Mouse (Mus musculus): ENCODE results near the gene Ube2g2. TPM values are rescaled to one million over a fixed set of nuclear protein-coding genes. Genes with fewer than 3 reads are reported as not detected.

Gene Ube2g2
- polyA plus RNA-seq (2012; rRNA removed) = 46.0 and 47.8 TPM in 2 replicates

DNA sequence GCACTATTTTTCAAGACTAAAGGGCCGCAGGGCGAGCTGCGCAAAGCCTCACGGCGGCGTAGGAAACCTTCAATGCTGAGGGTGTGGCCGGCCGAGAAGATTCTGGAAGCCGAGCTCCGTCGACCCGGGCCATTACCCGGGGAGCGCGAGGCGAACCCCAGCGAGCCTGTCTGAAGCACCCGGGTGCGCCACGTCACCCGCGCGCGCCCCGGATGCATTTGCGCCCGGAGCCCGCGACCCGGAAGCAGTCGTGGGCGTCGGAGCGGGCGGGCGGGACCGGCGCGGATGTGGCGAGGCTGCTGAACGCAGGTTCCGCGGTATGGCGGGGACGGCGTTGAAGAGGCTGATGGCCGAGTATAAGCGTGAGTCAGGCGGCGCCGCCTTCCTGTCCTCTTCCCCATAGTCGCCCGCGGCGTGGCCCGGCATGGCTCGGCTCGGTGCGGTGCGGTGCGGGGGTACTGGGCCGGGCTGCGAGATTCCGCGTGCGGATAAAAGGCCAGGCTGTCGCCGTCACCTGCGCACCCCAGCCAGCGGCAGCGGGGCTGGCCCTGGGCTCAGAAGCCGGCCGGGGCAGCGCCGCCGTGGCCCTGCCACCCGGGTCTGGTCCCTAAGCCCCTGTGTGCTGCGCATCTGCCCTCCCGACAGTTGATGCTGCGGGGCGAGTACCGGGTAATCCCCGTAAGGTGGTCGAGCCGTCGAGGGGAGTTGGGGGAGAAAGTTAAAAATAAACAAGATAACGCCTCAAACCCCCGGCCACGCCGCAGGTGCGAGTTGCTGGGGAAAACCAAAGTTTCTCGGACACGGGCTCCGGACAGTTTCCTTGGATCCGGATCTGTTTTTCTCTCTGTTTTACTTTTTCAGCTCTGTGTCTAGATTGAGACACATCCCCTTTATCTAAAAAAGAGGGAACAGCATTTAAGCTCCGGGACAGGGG lies at the start of gene Ube2g2:
TSS of gene Ube2g2 (plus strand) at position 221 of the 934 bp plus-strand sequence.
- no peak for DNase-seq (ENCODE audit: low read depth)

DNA sequence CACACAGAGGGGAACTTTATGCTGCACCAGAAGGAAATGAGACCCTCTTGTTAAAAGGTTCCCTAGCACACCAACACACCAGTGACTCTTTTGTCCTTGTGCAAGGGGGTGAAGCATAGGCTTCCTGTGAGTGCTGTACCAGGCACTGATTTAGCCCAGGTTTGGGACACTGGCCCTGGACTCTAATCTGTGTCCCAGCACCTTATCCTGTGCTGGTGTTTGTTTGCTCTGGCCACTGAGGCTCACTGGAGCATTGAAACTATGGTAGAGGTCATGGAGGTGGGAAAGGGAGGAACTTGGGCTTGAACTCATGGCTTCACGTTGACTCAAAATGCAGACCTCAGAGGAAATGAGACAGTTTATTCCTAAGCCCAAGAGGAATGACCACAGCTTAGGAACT lies 48.9 kb upstream of the Ube2g2 start:
- DNase-seq (ENCODE audit: low read depth) = no peak

DNA sequence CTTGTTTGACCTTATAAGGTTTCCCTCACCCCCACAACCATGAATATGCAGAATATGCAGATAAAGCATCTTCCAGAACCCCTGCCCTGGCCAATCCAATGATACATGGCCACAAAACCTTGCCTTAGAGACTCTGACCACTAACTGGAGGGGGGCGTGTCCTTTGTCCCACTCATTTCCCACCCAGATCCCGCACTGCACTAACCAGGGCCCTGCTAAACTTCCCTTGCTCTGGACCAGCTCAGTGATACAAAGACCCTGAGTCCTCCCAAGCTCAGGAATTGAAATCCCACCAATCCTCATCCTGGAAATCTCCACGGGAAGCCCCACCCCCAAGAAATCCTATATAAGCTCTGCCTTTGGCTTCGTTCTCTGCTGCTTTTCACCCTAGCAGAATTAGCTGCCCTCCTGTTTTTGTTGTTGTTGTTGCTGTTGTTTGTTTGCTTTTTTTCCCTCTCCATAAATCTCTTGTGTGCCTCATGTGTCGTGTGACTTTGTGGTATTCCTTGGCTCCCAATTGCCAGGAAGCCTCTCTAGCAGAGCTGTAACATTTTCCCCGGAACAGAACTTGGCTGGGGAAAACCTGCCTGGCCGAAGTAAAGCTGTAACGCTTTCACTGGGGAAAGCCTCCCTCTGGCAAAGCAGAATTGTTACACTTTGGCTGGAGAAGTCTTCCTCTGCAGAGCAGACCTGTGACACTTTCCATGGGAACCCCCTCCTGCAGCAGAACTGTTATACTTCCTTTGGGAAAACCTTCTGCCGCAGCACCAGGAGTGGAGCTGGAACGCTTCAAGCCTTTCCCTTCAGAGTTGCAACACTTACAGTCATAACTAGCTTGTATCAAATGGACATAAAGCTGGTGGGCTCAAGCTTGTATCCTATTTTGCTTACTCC lies 41.8 kb upstream of the Ube2g2 start:
- no peak for DNase-seq (ENCODE audit: low read depth)

DNA sequence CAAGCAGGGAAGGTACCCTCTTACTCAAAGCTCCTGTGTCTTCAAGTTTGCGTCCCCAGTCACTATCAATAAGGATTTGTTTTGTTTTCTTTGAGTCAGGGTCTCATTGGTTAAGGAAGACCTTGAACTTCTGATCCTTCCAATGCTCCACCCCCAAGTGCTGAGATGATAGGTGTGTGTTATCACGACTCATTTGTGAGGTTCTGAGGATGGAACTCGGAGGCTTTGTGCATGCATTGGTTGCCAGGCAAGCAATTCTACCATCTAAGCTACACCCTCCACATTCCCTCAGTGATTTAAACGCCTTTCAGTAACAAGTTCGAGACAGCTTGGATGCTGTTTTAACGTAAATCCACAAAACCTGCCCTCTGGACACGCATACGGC lies 41.1 kb upstream of the Ube2g2 start:
- no peak for DNase-seq (ENCODE audit: low read depth)

DNA sequence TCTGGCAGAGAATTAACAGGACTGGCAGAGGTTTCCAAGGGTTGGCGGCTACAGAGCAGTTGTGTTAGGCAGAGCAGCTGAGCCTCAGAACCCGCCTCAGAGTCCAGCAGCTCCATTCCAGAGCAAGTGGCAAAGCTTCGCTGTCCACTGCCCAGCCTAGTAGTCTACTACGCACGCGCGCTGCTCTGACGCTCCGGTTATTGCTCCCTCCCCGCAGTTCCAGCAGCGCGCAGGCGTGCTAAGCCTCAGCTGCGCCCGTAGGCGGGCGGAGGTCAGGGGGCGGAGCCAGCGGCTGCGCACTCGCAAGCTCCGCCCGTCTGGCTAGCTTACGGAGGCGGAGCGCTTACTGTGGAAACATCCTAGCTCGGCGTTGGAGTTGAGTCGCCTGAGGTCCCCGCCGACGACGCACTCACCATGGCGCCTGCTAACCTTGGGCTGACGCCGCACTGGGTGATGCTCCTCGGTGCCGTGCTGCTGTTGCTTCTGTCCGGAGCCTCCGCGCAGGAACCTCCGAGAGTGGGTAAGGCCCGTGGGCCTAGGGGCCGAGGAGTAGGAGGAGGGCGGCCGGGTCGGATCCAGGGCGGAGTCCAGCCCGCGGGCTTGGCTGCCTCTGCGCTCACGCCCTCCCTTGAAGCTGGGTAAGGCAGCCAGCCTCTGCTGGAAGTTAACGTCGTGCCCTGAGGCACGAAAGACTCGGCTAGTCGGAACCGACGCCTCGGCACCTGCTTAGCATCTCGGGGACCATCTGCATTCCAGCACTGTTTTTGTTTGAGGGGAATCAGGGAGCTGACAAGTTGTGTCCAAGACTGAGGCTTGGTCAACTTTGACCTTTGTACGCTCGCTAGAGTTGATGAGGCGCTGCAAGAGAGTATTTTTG lies 40.4 kb upstream of the Ube2g2 start, which contains the start of gene Pttg1ip:
TSS of gene Pttg1ip (plus strand) at position 313 of the 877 bp plus-strand sequence.
- no peak for DNase-seq (ENCODE audit: low read depth)

DNA sequence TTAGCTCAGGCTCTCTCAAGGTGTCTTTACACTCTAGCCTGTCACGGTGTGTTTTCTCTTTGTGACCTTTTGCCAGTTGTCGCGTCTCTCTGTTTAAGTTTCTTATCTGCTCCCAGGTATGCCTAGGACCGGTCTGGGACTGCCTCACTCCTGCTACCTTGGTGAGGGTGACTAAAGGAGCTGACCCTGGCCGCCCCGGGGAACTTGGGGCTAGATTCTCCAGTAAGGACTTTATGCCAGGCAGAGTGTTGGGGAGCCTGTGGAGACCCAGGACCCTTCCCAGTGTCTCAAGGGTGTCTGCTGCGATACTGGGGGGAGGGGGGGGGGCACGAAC lies 39.8 kb upstream of the Ube2g2 start:
- DNase-seq (ENCODE audit: low read depth) = no peak

DNA sequence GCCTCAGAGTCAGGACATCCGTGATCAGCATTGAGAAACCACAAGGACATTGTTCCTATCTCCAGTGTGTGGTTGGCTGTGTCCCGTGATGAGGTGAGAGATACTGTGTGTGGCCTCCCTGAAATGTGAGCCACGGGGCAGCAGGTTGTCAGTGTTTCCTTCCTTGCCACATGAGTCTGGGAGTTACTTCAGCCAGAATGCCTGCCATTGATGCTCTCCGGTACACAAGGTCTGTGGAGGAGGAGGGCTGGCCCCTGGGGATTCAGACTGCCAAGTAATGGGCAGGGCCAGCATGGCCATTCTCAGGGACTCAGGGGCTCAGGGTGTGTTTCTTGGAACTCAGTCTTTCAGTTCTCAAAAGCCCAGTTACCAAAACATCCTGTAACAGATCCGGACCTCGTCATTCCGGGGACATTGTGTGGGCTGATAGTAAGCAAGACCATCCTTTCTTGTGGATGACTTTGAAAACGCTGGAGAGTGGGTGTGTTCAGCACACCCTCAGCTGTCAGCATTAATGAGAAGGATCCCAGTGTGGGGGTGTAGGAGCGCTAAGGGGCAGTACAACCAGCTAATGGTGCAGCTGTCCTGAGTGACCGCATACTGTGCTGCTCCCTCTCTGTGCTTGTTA lies 38.2 kb upstream of the Ube2g2 start:
- DNase-seq (ENCODE audit: low read depth) = no peak

DNA sequence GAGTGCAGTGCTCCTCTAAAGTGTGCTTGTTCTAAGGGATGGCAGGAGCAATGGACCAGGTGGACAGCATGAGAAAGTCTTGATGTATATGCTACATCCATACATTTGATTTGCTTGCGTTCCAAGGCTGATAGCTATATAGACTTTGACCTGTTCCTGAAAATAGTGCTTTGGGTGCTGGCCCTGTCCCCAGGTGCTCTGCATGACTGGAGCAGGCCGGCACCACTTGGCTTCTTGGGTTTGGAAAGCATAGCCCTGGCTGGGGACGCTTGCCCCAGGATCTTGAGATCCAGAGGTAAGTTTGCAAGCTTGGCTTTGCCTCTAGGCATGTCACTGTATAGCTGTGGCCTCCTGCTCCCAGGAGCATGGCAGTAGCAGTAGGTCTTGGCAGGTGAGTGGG lies 35.4 kb upstream of the Ube2g2 start:
- DNase-seq (ENCODE audit: low read depth) = no peak

DNA sequence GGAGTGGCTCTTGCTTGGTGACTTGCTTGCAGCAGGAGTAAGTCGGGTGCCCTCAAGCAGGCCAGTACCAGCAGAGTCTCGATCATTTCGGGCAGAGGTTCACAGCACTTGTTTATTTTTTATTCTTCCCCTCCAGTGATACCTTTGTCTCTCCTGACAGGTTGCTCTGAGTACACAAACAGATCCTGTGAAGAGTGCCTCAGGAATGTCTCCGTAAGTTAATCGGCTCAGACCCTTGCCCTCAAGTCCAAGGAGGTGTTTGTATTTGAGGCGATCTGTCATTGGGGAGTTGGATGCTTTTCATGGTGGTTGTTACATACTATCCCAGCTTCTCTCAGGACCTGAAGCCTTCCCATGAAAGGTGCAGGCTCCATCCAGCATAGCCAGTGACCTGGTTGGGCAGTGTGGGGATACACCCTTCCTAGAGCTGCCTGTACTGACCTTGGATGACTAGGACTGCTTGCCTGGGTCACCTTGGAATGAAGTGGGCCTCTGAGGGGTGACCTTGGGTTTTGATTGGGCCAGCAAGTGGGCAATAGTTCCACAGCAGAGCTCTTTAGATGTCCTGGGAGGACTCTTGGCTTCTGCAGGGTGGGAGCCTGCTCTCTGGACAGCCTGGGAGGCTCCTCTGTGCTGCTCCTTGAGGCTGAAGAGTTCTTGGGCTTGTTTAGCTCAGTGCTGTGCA lies 34.8 kb upstream of the Ube2g2 start:
- DNase-seq (ENCODE audit: low read depth) = no peak

DNA sequence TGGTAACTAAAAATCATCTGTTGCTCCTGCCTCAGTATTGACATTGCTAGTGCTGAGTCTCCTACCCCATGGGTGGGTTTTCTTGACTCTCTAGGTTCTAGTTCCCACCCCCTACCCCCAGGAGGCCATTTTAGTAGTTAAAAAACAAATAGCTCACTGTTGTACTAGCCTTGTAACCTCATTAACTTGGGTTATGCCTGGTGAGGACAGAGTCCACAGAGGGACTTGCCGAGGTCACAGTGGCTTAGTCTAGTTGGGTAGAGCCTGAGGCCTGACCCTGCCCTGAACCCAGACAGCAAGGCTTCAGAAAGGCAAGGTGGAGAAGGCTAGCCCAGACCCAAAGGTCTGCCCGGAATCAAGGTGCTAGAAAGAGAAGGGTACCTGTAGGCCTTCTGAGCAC lies 34.0 kb upstream of the Ube2g2 start:
- DNase-seq (ENCODE audit: low read depth) = no peak

DNA sequence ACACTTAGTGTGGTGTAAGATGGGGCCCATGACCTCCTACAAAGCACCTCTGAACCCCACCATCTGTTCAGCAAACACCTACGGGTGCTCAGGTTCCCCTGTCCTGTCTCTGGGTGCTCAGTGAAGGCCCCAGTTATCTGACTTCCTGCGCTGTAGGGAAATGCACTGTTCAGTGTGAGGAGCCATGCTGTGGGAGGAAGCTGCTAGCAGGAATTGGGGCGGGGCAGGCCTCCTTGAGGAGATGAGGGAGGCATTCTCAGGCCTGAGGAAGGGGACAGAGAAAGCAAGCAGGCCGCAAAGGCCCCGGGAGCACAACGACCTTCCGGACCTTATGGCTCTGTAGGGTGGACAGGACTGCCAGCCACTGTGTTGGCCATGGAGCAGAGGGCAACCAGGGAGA lies 33.0 kb upstream of the Ube2g2 start:
- no peak for DNase-seq (ENCODE audit: low read depth)

DNA sequence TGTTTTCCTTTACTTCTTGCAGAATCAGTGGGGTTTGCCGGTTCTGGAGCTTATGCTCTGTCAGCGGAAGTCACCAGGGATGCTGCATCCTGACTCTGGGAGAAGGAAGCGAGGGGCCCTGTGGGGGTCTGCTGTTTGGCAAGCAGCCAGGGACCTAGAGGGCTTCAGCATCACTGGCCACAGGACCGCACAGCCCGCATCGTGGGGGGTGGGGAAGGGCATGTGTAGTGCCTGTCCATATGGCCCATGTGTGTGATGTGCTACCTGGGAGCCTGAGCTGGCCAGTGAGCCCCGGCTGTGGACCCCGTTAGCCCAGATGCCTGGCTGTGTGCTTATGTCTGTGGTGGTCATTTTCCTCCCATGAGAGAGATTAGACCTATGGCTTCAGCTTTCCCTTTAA lies 32.3 kb upstream of the Ube2g2 start:
- no peak for DNase-seq (ENCODE audit: low read depth)

DNA sequence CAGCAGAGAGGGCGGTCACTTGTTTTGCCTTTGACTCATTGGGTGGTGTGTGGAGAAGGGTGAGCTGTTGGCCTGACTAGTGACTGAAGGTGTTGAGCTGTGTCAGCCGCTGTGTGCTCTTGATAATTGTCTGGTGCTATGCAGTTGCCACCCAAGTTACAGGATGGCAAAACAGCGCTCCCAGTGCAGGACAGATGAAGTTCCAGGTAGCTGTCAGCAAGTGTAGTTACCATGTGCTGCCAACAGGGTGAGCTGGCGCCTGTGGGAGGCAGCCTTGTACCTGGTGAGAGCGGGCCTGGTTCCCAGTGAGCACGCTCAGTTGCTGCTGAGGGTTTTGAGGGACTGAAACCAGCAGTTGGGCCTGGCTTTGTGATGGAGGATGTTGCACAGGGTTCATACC lies 31.3 kb upstream of the Ube2g2 start:
- no peak for DNase-seq (ENCODE audit: low read depth)

DNA sequence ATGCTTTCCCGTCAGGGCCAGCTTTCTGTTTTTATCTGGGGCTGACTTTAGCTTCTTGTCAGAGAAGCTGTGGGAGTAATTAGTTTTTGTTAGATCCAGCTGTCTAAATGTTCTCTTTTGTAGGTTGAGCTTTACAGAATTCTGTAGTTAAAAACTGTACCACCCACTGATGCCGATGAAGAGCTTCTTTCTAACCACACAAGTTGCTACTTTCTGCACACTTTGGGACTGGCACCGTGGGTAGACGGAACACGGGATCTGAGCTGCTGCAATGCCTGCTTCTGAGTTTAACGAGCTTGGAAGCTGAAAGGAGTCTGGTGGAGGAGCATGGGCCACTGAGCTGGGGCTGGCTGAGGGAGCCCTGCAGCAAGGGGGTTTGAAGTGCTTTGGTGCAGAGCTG lies 30.5 kb upstream of the Ube2g2 start:
- DNase-seq (ENCODE audit: low read depth) = no peak

DNA sequence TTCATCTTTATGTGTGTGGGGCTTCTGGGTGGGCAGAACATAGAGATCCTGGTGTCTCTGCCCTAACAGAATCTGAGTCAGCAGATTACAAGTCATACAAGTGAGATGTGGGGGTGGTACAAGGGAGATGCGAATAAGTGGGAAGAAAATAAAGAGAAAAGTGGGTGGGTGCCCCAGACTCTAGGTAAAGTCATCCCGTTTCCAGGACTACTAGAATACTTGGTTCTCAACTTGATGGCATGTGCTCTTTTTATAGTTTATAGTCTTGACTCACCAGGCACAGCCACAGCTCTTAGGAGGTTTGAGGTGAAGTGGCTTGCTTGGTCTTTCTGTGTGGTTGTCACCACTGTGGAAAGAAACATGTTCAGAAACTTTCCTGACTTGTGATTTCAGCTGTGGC lies 26.0 kb upstream of the Ube2g2 start:
- DNase-seq (ENCODE audit: low read depth) = no peak

DNA sequence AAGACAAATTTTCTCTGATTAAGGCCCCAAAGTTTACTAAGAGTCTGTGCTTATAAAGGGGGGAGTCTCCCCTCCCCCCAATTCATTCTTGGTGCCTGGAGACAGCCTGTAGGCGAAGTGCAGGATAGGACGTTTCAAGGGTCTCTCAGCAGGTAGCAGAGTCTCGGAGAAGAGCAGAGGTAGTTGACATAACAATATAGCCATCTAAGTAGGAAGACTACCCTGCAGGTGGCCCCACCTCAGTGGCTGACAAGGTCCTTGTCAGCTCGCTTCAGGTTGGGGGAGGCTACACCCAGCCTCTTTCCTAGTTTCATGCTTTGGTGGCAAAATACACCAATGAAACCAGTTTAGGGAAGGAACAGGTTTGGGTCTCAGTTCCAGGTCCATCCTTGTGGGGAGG lies 19.1 kb upstream of the Ube2g2 start:
- no peak for DNase-seq (ENCODE audit: low read depth)

DNA sequence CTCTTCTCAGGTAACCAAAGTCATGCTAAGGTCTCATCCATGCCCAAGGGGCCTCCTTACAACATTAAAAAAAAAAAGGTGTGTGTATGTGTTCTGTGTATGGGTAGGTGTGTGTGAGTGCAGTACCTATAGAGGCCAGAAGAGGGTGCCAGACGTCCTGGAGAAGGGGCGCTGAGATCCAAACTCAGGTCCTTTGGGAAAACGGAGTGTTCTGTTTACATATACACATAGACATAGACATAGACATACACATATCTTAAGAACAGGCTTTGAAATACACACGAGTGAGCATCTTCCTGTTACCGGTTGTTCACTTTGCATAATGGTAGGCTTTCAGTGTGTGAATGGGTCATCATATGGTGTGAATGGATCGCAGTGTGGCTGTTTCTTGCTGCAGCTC lies 18.0 kb upstream of the Ube2g2 start:
- DNase-seq (ENCODE audit: low read depth) = no peak

DNA sequence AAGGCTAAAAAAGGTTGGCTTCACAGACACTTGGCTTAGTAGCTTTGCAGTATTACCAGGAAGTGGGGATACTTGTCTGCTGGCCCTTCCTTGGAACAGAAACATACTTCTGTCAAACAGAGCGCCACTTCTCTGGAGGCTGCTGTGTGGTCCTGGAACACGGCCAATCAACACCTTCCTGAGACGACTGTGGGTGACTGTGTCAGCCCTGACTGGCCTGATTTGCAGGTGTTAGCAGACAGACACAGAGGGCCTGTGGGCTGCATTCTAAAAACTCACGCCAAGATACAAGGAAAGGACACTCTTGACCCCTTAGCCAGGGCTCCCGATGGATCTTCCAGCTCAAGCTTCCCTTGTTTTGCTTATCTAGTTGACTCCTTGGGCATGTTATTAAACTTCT lies 17.1 kb upstream of the Ube2g2 start:
- DNase-seq (ENCODE audit: low read depth) = no peak

DNA sequence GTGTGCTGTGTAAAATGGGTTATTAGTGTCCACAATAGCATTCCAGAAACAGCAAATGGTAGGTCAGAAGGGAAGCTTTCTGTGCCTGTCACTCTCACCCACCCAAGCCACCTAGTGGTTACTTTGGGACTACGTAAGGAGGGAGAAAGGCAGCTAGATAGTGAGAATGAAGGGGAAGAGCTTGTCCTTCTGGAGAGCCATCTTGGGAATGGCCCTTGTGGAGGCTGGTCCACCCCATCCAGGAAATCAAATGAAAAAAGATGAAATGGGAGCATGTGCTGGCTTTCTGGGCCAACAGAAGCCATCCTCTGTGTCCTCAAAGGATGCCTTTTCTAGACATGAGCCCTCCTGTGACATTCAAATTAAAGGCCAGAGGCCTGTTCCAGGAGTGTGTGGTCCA lies 16.7 kb upstream of the Ube2g2 start:
- DNase-seq (ENCODE audit: low read depth) = no peak

DNA sequence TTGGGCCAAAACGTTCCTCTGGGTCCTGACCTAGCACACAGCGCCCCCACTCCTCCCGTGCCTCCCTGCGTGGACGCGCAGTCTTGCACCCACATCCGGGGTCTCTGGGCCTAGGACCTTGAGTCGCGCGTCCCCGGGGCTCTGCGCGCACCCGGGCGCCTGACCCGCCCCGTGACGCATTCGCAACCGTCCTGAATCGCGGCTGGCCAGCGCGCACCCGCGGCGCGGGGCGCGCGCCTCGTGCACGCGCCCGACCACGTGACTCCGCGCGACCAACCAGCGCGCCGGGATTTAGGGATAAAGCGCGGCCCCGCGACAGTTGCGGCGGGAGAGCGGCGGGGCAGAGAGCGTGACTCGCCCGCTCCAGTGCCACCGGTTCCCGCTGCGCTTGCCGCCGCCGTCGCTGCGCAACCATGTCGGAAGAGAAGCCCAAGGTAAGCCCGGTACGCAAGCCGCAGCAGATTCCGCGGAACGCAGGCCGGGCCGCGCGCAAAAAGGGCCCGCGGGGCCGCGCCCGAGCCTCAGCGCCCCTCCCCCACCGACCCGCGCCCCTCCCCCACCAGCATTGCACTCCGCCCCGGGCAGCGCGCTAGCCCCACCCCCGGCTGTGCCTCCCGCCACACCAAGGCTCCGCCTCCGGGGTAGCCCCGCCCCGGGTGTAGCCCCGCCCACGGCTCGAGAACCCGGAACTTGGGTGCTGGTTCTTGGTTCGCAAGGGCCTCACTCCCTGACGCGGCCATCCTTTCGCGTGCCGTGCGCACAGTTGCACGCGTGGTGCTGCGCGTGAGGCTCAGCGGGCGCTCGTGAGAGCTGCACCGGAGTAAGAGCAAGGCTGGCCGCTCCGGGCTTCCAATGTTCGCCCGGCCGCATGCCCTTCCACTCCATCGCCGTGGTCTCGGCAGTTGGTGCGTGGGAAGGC lies 15.9 kb upstream of the Ube2g2 start, which contains the start of the genes Sumo3 and Gm49325:
TSS of gene Sumo3 (plus strand) at position 190 of the 919 bp plus-strand sequence.
TSS of gene Gm49325 (plus strand) at position 290 of the 919 bp plus-strand sequence.
- DNase-seq (ENCODE audit: low read depth) = no peak
